9 mouse cellular contexts compared by ENCODE assay signal in genomic region chr13:59220156-59220555, GRCm38 (mm10).
DNase-seq lines count a peak whose midpoint lies in the region; ATAC-seq and TF ChIP-seq lines count a peak whose summit lies in the region.
"Had no signal": no experiment of that assay in that cellular context is flagged by ENCODE, and none has a peak within 500 bp of the region (broad histone marks: within the 10 kb centered on the region; RNA-seq: fewer than 3 reads in every experiment).

No protein-coding gene starts in this region.

- DNase-seq in adrenal gland, postnatal 10 days, result peak; percentile 34
- DNase-seq in adrenal gland, adult 2 months, result no peak
- peak; percentile 42 for DNase-seq in midbrain, embryonic 10.5 days (ENCODE audit: low spot score)
- peak; percentile 65 for DNase-seq in forelimb bud, embryonic 11.5 days (ENCODE audit: low read depth, low spot score)
- peak; percentile 52 for DNase-seq in lung, embryonic 14.5 days
- DNase-seq in urinary bladder, adult 2 months (ENCODE audit: low spot score), result no peak
- DNase-seq in urinary bladder, postnatal 4 days (ENCODE audit: low spot score in 2 of 2), result no peak

- H3K9me3 ChIP-seq in midbrain, embryonic 10.5 days (replicated peaks), result no peaks in the 10 kb centered on the region; the same call in 1 of the 2 replicates
- H3K9me3 ChIP-seq in midbrain, embryonic 13.5 days, result no peaks in the 10 kb centered on the region
- H3K9me3 ChIP-seq in lung, embryonic 14.5 days (ENCODE audit: low read depth, low read length), result no peaks in the 10 kb centered on the region

- ATAC-seq in midbrain, embryonic 13.5 days, result no peak
- no peak for ATAC-seq in lung, embryonic 14.5 days (ENCODE audit: insufficient read depth)

- no peak overlapping the region for H3K9ac ChIP-seq in midbrain, embryonic 13.5 days (replicated peaks)
- H3K9ac ChIP-seq in lung, embryonic 14.5 days, result no peak overlapping the region

- H3K4me2 ChIP-seq in midbrain, embryonic 13.5 days (replicated peaks), result no peak overlapping the region
- no peak overlapping the region for H3K4me2 ChIP-seq in lung, embryonic 14.5 days

- H3K36me3 ChIP-seq in midbrain, embryonic 10.5 days, result no peaks in the 10 kb centered on the region
- H3K36me3 ChIP-seq in midbrain, embryonic 13.5 days, result no peaks in the 10 kb centered on the region
- H3K36me3 ChIP-seq in lung, embryonic 14.5 days (ENCODE audit: insufficient read depth), result no peaks in the 10 kb centered on the region

- H3K4me3 ChIP-seq in midbrain, embryonic 10.5 days, result no peak overlapping the region
- H3K4me3 ChIP-seq in midbrain, embryonic 13.5 days (replicated peaks), result no peak overlapping the region
- no peak overlapping the region for H3K4me3 ChIP-seq in lung, embryonic 14.5 days (ENCODE audit: low read depth, low read length)
- H3K4me3 ChIP-seq: erythroblast, embryonic 14.5 days had no signal

- peak; percentile 68 for TF ChIP-seq CTCF in lung, embryonic 14.5 days (IDR thresholded peaks at IDR 0.05; ENCODE audit: low read depth)

- WGBS in midbrain, embryonic 10.5 days, result 33% methylated on average over 7 of the region's 7 CpGs
- WGBS in midbrain, embryonic 13.5 days, result 26% methylated on average over 7 of the region's 7 CpGs
- 23% methylated on average over 7 of the region's 7 CpGs for WGBS in lung, embryonic 14.5 days

- no peak overlapping the region for H3K27ac ChIP-seq in midbrain, embryonic 10.5 days (replicated peaks)
- H3K27ac ChIP-seq in midbrain, embryonic 13.5 days, result no peak overlapping the region
- H3K27ac ChIP-seq in lung, embryonic 14.5 days (ENCODE audit: low read depth), result no peak overlapping the region

- H3K4me1 ChIP-seq in midbrain, embryonic 10.5 days, result no peaks in the 10 kb centered on the region
- H3K4me1 ChIP-seq in midbrain, embryonic 13.5 days (replicated peaks), result no peaks in the 10 kb centered on the region
- no peaks in the 10 kb centered on the region for H3K4me1 ChIP-seq in lung, embryonic 14.5 days (ENCODE audit: insufficient read depth)

- H3K27me3 ChIP-seq in midbrain, embryonic 10.5 days (ENCODE audit: low read depth, poor library complexity, severe bottlenecking), result no peaks in the 10 kb centered on the region
- H3K27me3 ChIP-seq in midbrain, embryonic 13.5 days, result no peaks in the 10 kb centered on the region
- no peaks in the 10 kb centered on the region for H3K27me3 ChIP-seq in lung, embryonic 14.5 days (ENCODE audit: insufficient read depth, low read length)

Comparison
In these comparisons a context has a peak if more than half of its experiments do, and no peak if none do; other contexts are left out.
1. DNase-seq: peak in adrenal gland, postnatal 10 days (single experiment), midbrain, embryonic 10.5 days (single experiment), forelimb bud, embryonic 11.5 days (single experiment) and lung, embryonic 14.5 days (single experiment); none in adrenal gland, adult 2 months (single experiment), urinary bladder, adult 2 months (single experiment) and urinary bladder, postnatal 4 days (0 of 2).